ENCODE assay signal across 9 mouse cellular contexts in genomic region chr12:76537434-76537833, GRCm38 (mm10). TPM values are rescaled to one million over a fixed set of nuclear protein-coding genes. Genes with fewer than 3 reads are reported as not detected.
A peak's percentile ranks its signal among the peaks of the same experiment; 100 is the strongest.
DNase-seq lines count a peak whose midpoint lies in the region; ATAC-seq and TF ChIP-seq lines count a peak whose summit lies in the region.
"Had no signal": no experiment of that assay in that cellular context is flagged by ENCODE, and none has a peak within 500 bp of the region (broad histone marks: within the 10 kb centered on the region; RNA-seq: fewer than 3 reads in every experiment).

No protein-coding gene starts in this region.

- peak; percentile 84 for DNase-seq in CD4-positive helper T cell, adult 2 months (ENCODE audit: low read depth, low spot score)
- peak; percentile 54 to 61 for DNase-seq in kidney, adult 8-10 months
- peak; percentile 85 to 91 for DNase-seq in monocyte, adult 2 months (ENCODE audit: low read depth in 1 of 2, low spot score in 2 of 2)
- peak; percentile 61 for DNase-seq in yolk sac, embryonic 10.5 days (ENCODE audit: low spot score)
- DNase-seq in forebrain, postnatal 0 days = no peak

- WGBS in midbrain, embryonic 15.5 days = 90% methylated on average over 8 of the region's 8 CpGs
- 91% methylated on average over 8 of the region's 8 CpGs for WGBS in forebrain, postnatal 0 days
- WGBS in midbrain, embryonic 13.5 days = 87% methylated on average over 8 of the region's 8 CpGs

- H3K27me3 ChIP-seq in midbrain, embryonic 15.5 days (replicated peaks) = peaks cover 28% of the 10 kb centered on the region
- peaks cover 27% of the 10 kb centered on the region for H3K27me3 ChIP-seq in forebrain, postnatal 0 days (ENCODE audit: insufficient read depth, low read length)
- peaks cover 46% of the 10 kb centered on the region for H3K27me3 ChIP-seq in midbrain, embryonic 13.5 days

- no peaks in the 10 kb centered on the region for H3K9me3 ChIP-seq in midbrain, embryonic 15.5 days
- no peaks in the 10 kb centered on the region for H3K9me3 ChIP-seq in forebrain, postnatal 0 days (ENCODE audit: low read length)
- H3K9me3 ChIP-seq in midbrain, embryonic 13.5 days = no peaks in the 10 kb centered on the region
- H3K9me3 ChIP-seq: lung, embryonic 15.5 days had no signal

- H3K36me3 ChIP-seq in midbrain, embryonic 15.5 days (replicated peaks) = no peaks in the 10 kb centered on the region
- H3K36me3 ChIP-seq in forebrain, postnatal 0 days (ENCODE audit: insufficient read depth) = no peaks in the 10 kb centered on the region
- H3K36me3 ChIP-seq in midbrain, embryonic 13.5 days = no peaks in the 10 kb centered on the region
- H3K36me3 ChIP-seq: lung, embryonic 15.5 days had no signal

- no peak overlapping the region for H3K9ac ChIP-seq in midbrain, embryonic 15.5 days
- no peak overlapping the region for H3K9ac ChIP-seq in forebrain, postnatal 0 days
- no peak overlapping the region for H3K9ac ChIP-seq in midbrain, embryonic 13.5 days (replicated peaks)
- H3K9ac ChIP-seq: lung, embryonic 15.5 days had no signal

- no peak overlapping the region for H3K4me2 ChIP-seq in midbrain, embryonic 15.5 days
- H3K4me2 ChIP-seq in forebrain, postnatal 0 days (ENCODE audit: low read depth) = no peak overlapping the region
- no peak overlapping the region for H3K4me2 ChIP-seq in midbrain, embryonic 13.5 days (replicated peaks)
- H3K4me2 ChIP-seq: lung, embryonic 15.5 days had no signal

- ATAC-seq in activated CD4-positive, CD25-positive, alpha-beta regulatory T cell, adult 4 months = peak; percentile 81
- ATAC-seq in midbrain, embryonic 15.5 days (replicated peaks) = no peak
- no peak for ATAC-seq in forebrain, postnatal 0 days
- no peak for ATAC-seq in midbrain, embryonic 13.5 days

- no peak for TF ChIP-seq CTCF in forebrain, postnatal 0 days (IDR thresholded peaks at IDR 0.05; ENCODE audit: low read depth)

- no peak overlapping the region for H3K4me3 ChIP-seq in midbrain, embryonic 15.5 days
- no peak overlapping the region for H3K4me3 ChIP-seq in forebrain, postnatal 0 days (ENCODE audit: low read depth, low read length)
- H3K4me3 ChIP-seq in midbrain, embryonic 13.5 days (replicated peaks) = no peak overlapping the region
- H3K4me3 ChIP-seq: lung, embryonic 15.5 days had no signal

- no peak overlapping the region for H3K27ac ChIP-seq in midbrain, embryonic 15.5 days
- H3K27ac ChIP-seq in forebrain, postnatal 0 days (ENCODE audit: low read depth, low read length) = no peak overlapping the region
- no peak overlapping the region for H3K27ac ChIP-seq in midbrain, embryonic 13.5 days

- peaks cover 17% of the 10 kb centered on the region for H3K4me1 ChIP-seq in midbrain, embryonic 15.5 days
- H3K4me1 ChIP-seq in forebrain, postnatal 0 days (ENCODE audit: insufficient read depth) = peaks cover 4% of the 10 kb centered on the region
- H3K4me1 ChIP-seq in midbrain, embryonic 13.5 days (replicated peaks) = peaks cover 26% of the 10 kb centered on the region

RNA-seq across cellular contexts. Expression of gene Plekhg3, which starts 6.7 kb away (rescaled TPM):
- 1 to 10 TPM; 2.5 to 3.7 TPM for polyA plus RNA-seq in activated CD4-positive, CD25-positive, alpha-beta regulatory T cell, adult 4 months (2017; shearing (Covaris generic))
- 1.3 and 1.4 TPM in 2 replicates for polyA plus RNA-seq in midbrain, embryonic 15.5 days (2015; fragmentation: Nextera tagmentation; extraction: Ambion mirVana)
- 4.1 and 6.2 TPM in 2 replicates for total RNA-seq in forebrain, postnatal 0 days (2014; rRNA removed)
- polyA plus RNA-seq in forebrain, postnatal 0 days (2015; fragmentation: Nextera tagmentation; extraction: Ambion mirVana) = 0.53 and 1.1 TPM in 2 replicates
- polyA plus RNA-seq in midbrain, embryonic 13.5 days (2015; fragmentation: Nextera tagmentation; extraction: Ambion mirVana) = 0.78 and 1.4 TPM in 2 replicates
